Mouse (Mus musculus): ENCODE data around the gene Ubxn11.
A peak's percentile ranks its signal among the peaks of the same experiment; 100 is the strongest.

Gene Ubxn11

GRCm38 (mm10) chr4:134101979-134102741, at the start of gene Ubxn11:
Ubxn11 (plus strand) TSS chr4:134102570.
- DNase-seq (ENCODE audit: low spot score), result peak; percentile 86

DNA sequence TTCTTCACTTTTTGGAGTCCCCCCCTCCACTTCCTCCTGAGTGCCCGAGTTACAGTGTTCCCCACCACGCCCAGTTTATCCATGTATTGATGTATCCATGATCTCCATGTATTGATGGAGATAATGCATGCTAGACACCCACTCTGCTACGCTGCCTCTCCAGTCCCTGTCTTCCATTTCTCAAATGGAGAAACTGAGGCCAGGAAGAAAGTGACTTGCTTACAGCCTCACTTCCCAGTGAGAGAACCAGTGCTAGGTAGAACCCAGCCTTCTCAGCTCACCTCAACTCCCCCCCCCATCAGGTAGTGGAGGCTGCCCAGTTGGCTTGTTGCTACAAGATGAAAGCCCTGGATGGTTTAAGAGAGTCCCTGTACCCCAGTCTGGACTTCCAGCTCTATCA, 48.8 kb upstream of the Ubxn11 start, which contains the start of gene Zfp683:
TSS of gene Zfp683 (plus strand) at position 301 of the 400 bp plus-strand sequence.
- no peak for DNase-seq (ENCODE audit: low spot score)

GRCm38 (mm10) chr4:134058166-134058715, 44.1 kb upstream of the Ubxn11 start:
- DNase-seq (ENCODE audit: low spot score), result no peak

DNA sequence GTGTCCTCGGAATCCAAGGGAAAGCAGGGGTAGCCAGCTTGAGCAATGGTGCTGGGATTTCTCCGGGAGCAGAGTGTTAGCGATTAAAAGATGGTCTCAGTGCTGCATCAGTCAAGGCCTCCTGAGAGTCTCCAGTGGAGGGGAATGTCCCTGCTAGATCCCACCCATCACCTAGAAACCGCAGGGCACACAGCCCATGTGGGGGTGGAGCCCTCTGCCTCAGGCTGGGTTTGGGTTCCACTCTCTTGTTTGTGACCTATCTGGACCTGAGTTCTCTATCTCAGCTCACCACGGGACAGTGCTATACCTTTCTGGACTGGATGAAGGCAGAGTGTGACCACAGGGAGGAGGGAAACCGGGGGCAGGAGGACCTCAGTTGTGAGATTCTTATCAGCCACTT, 43.5 kb upstream of the Ubxn11 start:
- DNase-seq (ENCODE audit: low spot score), result no peak

DNA sequence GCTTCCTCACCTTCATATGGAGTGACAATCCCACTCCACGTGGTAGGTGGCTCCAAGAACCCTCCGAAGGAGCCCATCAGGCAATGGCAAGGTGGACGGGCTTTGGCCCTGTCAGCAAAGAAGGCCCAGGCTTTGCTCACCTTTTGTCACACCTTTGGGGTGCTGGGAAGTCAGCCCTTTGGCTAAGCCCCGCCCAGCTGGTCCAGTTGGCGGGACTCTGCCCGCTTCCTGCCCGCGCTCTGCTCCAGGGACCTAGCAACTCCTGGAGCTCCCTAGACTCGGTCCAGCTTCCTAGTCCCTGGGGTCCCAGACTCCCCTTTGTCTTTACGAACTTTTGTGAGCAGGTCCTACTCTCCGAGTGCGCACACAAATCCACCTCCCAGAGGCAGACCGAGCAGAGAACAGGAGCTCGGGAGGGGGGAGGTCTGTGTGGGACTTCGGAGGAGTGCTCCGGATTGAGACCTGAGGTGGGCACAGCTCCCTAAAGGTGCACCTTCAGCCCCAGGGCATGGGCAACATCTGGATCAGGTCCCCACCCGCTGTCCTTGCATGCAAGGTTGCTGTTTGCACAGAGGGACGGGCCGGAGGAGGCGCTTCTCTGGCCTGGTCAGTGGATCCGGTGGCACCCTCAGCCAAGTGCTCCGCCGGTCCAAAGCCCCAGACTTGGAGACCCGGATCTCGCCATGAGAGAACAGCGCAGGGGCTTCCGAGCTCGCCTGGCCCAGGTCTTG, 42.1 kb upstream of the Ubxn11 start, which contains the start of gene Crybg2:
TSS of gene Crybg2 (plus strand) at position 681 of the 731 bp plus-strand sequence.
- no peak for DNase-seq (ENCODE audit: low spot score)

DNA sequence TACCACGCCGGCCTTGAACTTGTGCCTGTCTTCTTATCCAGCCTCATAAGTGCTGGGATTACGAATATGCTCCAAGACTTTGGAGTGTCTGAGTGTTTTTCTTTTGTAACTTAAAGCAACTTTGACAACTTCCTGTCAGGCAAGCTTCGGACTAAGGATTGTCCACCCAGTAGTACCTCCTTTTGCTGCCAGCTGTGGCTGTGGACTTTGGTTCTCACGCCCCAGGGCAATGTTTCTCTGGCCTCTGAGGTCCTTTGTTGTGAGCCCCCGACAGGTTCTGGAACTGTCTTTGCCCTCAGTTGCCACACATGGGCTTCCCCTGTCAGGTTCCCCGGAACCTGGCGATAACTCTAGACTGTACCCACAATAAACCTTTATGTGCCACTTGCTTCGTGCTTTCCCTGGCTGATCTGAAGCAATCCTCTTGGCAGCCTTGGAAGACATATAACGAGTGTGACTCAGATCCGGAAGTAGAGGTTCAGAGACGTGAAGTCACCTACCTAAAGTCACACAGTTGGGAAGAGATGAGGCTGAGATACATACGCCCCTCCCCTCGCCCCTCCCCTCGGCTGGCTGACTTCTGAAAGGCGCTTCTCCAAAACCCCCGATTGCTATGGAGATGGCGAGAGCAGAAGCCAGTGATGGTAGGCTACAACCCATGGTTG, 41.1 kb upstream of the Ubxn11 start:
- DNase-seq (ENCODE audit: low spot score), result no peak

GRCm38 (mm10) chr4:134061944-134062446, 40.4 kb upstream of the Ubxn11 start:
- no peak for DNase-seq (ENCODE audit: low spot score)

GRCm38 (mm10) chr4:134062561-134062960, 39.8 kb upstream of the Ubxn11 start:
- no peak for DNase-seq (ENCODE audit: low spot score)

- no peak for DNase-seq (ENCODE audit: low spot score)
Observed at GRCm38 (mm10) chr4:134065431-134066004, 36.9 kb upstream of the Ubxn11 start.

DNA sequence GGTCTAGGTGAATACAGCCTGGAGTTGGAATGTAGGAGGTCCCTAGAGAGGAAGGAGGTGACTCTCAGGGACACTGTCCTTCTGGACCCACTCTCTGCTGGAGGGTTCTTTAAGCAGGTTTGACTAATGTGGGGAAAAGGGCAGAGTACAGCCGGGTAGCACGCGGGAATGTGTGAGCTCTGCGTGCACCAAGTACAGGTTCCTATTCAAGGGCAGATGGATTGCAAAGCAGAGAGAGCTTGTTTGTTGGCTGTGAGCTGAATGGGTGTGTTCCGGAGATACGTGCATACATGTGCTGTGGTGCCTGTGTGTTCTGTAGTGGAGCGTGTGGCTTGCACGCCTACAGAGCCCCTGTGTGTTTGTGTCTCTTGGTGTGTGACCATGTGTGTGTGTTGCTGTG, 35.0 kb upstream of the Ubxn11 start:
- no peak for DNase-seq (ENCODE audit: low spot score)

GRCm38 (mm10) chr4:134067833-134068544, 34.4 kb upstream of the Ubxn11 start:
- DNase-seq (ENCODE audit: low spot score), result no peak

- no peak for DNase-seq (ENCODE audit: low spot score)
Observed at GRCm38 (mm10) chr4:134068793-134069580, 33.4 kb upstream of the Ubxn11 start.

DNA sequence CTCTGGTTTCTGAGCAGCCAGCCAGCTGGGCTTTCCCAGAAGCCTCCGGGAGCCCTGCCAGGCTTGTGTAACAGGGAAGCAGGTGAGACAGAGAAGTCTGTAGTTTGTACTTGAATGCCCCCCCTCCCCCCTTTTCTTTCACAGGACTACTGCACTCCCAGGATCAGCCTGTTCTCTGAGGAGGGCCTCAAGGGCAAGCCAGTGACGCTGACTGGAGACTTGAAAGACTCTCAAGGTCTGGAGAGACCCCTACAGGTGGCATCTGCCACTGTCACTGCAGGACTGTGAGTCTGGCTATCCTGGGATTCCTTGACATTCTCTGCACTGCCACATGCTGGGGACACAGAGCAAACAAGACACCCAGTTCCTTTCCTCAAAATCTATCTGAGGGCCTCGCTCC, 23.7 kb upstream of the Ubxn11 start:
- DNase-seq (ENCODE audit: low spot score), result peak; percentile 73

DNA sequence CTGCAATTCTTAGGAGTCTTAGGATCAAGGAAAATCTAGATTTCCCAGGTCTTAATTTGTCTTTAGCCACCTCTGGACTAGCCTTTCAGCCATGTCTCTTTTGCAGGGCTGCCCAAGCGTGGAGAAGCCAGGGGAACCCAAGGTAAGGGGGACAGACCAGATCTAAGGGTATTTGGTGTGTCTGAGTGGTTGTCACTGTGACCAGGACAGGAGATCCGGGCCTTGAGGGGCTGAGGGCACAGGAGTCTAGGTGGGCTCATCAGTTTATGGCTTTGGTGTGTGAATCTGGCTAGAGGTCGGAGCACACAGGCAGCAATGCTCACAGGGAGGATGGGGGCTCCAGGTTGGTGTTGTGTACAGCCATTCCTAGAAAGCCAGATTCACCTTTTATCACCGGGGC, 21.7 kb upstream of the Ubxn11 start:
- DNase-seq (ENCODE audit: low spot score), result no peak

DNA sequence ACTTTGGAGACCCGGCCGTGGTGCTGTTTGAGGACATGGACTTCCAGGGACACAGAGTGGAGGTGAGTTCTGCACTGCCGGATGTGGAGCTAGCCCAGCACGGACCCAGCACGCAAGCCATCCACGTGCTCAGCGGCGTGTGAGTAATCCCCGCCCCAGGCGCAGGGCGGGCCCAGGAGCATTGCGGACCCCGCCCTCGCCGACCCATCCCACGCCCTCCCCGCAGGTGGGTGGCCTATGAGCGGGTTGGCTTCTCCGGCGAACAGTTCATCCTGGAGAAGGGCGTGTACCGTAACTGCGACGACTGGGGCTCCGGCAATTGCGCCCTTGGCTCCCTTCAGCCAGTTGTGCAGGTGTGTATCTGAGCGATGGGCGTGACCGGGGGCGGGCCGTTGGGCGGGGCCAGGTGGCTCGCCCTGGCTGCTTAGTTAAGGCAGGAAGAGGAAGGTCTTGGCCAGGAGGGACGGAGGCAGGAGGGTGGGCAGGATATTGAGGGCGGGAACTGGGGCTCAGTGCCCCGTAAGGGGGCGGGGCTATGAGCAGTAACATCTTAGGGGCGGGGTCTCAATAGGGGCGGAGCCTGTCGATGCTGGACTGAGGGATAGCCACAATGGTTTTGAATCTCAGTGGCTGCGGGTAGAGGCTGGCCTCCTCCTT, 20.5 kb upstream of the Ubxn11 start:
- peak; percentile 96 for DNase-seq (ENCODE audit: low spot score)

- no peak for DNase-seq (ENCODE audit: low spot score)
Observed at GRCm38 (mm10) chr4:134082460-134082859, 19.9 kb upstream of the Ubxn11 start.

DNA sequence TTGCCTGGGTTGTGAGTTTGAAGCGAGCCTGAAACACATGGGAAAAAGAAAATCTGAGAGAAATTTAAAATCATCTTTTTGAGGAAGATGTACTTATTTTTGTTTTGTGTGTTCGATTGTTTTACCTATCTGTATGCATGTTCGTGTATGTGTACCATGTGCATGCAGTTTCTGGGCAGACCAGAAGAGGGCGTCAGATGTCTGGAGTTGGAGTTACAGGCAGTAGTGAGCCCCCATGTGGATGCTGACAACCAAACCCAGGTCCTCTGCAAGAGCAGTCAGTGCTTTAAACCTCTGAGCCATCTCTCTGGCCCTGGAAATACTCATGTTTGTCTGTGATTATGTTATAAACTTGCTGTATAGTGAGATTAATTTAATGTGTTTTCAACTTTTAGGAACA, 17.4 kb upstream of the Ubxn11 start:
- no peak for DNase-seq (ENCODE audit: low spot score)

- peak; percentile 26 for DNase-seq (ENCODE audit: low spot score)
Observed at GRCm38 (mm10) chr4:134087412-134087811, 15.0 kb upstream of the Ubxn11 start.

DNA sequence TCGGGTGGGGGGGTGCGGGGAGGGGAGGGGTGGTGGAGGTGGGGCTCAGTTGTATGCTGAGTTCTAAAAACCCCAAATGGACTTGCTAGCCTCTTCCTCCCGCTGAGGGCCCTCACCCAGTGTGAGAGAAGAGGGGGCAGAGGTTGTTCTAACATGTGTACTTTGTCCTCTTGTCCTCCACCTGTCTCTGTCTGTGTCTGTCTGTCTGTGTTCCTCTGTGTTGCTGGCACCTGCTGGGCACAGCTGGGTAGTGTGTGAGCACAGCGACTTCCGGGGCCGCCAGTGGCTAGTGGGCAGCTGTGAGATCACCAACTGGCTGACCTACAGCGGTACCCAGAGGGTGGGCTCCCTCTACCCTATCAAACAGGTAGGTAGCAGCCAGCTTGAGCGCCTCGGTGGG, 13.3 kb upstream of the Ubxn11 start:
- peak; percentile 38 for DNase-seq (ENCODE audit: low spot score)

All from yolk sac, embryonic 10.5 days (tissue).